Mouse (Mus musculus) myocyte (in vitro differentiated cells): ENCODE data around the gene Nup85. TPM values are rescaled to one million over a fixed set of nuclear protein-coding genes. Genes with fewer than 3 reads are reported as not detected.
A peak's percentile ranks its signal among the peaks of the same experiment; 100 is the strongest.

ENCODE experiments used
- H3K27me3 ChIP-seq: one replicate; pipeline ENCODE4 v1.6.1; 2011; ENCODE audit not compliant: control insufficient read depth, insufficient read depth, insufficient read length
- H3K36me3 ChIP-seq: one replicate; pipeline ENCODE4 v1.6.1; 2011; ENCODE audit not compliant: control insufficient read depth, insufficient read depth
- H3K4me2 ChIP-seq: one replicate; pipeline ENCODE4 v1.6.1; 2011; ENCODE audit warnings: low read depth, control low read depth
- H3K4me3 ChIP-seq: one replicate; pipeline ENCODE4 v1.5.1; 2011; ENCODE audit warnings: mild to moderate bottlenecking, control low read depth, moderate library complexity
- H3K79me2 ChIP-seq: one replicate; pipeline ENCODE4 v1.6.1; 2011; ENCODE audit not compliant: control insufficient read depth, insufficient read depth
- H3ac ChIP-seq: one replicate; pipeline ENCODE4 v1.6.1; 2011; ENCODE audit not compliant: control insufficient read depth, insufficient read length
- CEBPB ChIP-seq: IDR thresholded peaks from 2 replicates; pipeline ENCODE4 v1.6.1; 2011; ENCODE audit warnings: mild to moderate bottlenecking, moderate library complexity; ENCODE audit not compliant: poor library complexity, insufficient read depth, severe bottlenecking
- E2F4 ChIP-seq: IDR thresholded peaks from one replicate; pipeline ENCODE4 v1.6.1; 2011; ENCODE audit warnings: mild to moderate bottlenecking, control low read depth, moderate library complexity; ENCODE audit not compliant: insufficient read depth
- MAX ChIP-seq: IDR thresholded peaks from one replicate; pipeline ENCODE4 v1.6.1; 2011; ENCODE audit warnings: low read depth, mild to moderate bottlenecking, control low read depth
- MYOD1 ChIP-seq, 3 experiments: IDR thresholded peaks; one replicate each; pipeline ENCODE4 v1.6.1; 2011; ENCODE audit warnings: control low read depth in 2 of 3, low read depth in 2 of 3, mild to moderate bottlenecking in 2 of 3, moderate library complexity in 1 of 3; ENCODE audit not compliant: insufficient read length in 2 of 3, control insufficient read depth in 1 of 3
- MYOG ChIP-seq, 3 experiments: IDR thresholded peaks; one replicate each; pipeline ENCODE4 v1.6.1; 2011; ENCODE audit warnings: control low read depth in 2 of 3, low read depth in 2 of 3, mild to moderate bottlenecking in 2 of 3; ENCODE audit not compliant: insufficient read length in 2 of 3, control insufficient read depth in 1 of 3, insufficient read depth in 1 of 3
- POLR2A ChIP-seq: IDR thresholded peaks from one replicate; pipeline ENCODE4 v1.6.1; 2011; ENCODE audit warnings: low read depth, mild to moderate bottlenecking, control low read depth, moderate library complexity; ENCODE audit not compliant: insufficient read length
- POLR2AphosphoS2 ChIP-seq: IDR thresholded peaks from one replicate; pipeline ENCODE4 v1.6.1; 2011; ENCODE audit warnings: low read depth, control low read depth; ENCODE audit not compliant: insufficient read length
- REST ChIP-seq: IDR thresholded peaks from one replicate; pipeline ENCODE4 v1.6.1; 2011; ENCODE audit warnings: mild to moderate bottlenecking, control low read depth, moderate library complexity; ENCODE audit not compliant: insufficient read depth, insufficient read length
- SRF ChIP-seq: IDR thresholded peaks from one replicate; pipeline ENCODE4 v1.6.1; 2011; ENCODE audit warnings: low read depth; ENCODE audit not compliant: control insufficient read depth, insufficient read length
- TCF12 ChIP-seq: IDR thresholded peaks from one replicate; pipeline ENCODE4 v1.6.1; 2011; ENCODE audit warnings: mild to moderate bottlenecking, control low read depth; ENCODE audit not compliant: poor library complexity, insufficient read depth, severe bottlenecking
- TCF3 ChIP-seq: IDR thresholded peaks from one replicate; pipeline ENCODE4 v1.6.1; 2011; ENCODE audit warnings: low read depth, control low read depth; ENCODE audit not compliant: insufficient read length
- USF1 ChIP-seq: IDR thresholded peaks from one replicate; pipeline ENCODE4 v1.6.1; 2011; ENCODE audit warnings: low read depth, mild to moderate bottlenecking, control low read depth, moderate library complexity
- polyA plus RNA-seq: library from polyadenylated mRNA; unstranded; fragments of >200 nt; fragmentation: generic; extraction: Trizol; gene quantifications from one replicate; pipeline ENCODE4 v1.2.1, GENCODE M21; 2012; ENCODE audit warnings: missing spikeins

Nup85 gene
- polyA plus RNA-seq, 1 experiment: 41.1 TPM

GRCm38 (mm10) chr11:115627705-115628464 is 63.7 kb downstream of the Nup85 start, which contains the start of gene Slc25a19:
TSS of gene Slc25a19 (minus strand) at chr11:115628295.
- H3ac ChIP-seq: no peak within 1 kb of the TSS
- no peaks in the 10 kb centered on the region for H3K36me3 ChIP-seq
- H3K4me2 ChIP-seq: peak within 1 kb of the TSS; percentile 95
- no peaks in the 10 kb centered on the region for H3K79me2 ChIP-seq
- no peaks in the 10 kb centered on the region for H3K27me3 ChIP-seq
- H3K4me3 ChIP-seq: peak within 1 kb of the TSS; percentile 69
- TF ChIP-seq TCF3 (no peak), POLR2AphosphoS2 (peak; percentile 66), E2F4 (peak; percentile 50), POLR2A (peak; percentile 59)

DNA sequence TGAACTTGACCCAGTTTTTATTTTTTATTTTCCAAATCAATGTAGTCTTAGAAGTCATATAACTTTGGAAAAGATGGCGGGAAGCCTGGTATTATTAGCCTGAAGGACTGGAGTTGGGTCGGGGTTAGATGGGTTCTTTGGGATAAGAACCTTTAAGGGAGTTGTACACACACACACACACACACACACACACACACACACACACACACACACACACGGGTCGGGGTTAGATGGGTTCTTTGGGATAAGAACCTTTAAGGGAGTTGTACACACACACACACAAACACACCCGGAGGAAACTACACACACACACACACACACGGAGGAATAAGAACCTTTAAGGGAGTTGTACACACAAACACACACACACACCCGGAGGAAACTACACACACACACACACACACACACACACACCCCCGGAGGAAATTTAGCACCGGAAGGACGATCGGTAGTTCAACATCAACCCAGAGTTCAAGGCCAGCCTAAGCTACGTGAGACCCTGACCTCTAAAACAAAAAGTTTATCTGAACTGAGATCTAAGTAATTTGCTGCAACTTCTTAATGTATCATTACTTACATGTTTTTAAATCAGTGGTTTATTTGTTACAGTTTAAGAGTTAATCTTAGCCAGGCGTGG is 64.3 kb downstream of the Nup85 start:
- no peak overlapping the region for H3ac ChIP-seq
- H3K4me2 ChIP-seq: peak overlapping the region; percentile 82
- peak overlapping the region; percentile 69 for H3K4me3 ChIP-seq
- H3K27me3 ChIP-seq: no peaks in the 10 kb centered on the region
- H3K36me3 ChIP-seq: no peaks in the 10 kb centered on the region
- TF ChIP-seq MYOG (IDR thresholded peaks at IDR 0.05; ENCODE audit: control insufficient read depth in 1 of 3, insufficient read depth in 1 of 3, insufficient read length in 2 of 3, low read depth in 2 of 3): no peak
- TF ChIP-seq USF1: no peak
- no peak for TF ChIP-seq E2F4
- no peak for TF ChIP-seq TCF12
- no peak for TF ChIP-seq TCF3
- no peaks in the 10 kb centered on the region for H3K79me2 ChIP-seq

- Histone ChIP-seq H3K36me3 (no peaks in the 10 kb centered on the region), H3K4me3 (no peak overlapping the region), H3ac (no peak overlapping the region), H3K79me2 (no peaks in the 10 kb centered on the region), H3K27me3 (no peaks in the 10 kb centered on the region), H3K4me2 (no peak overlapping the region)
- no peak for TF ChIP-seq E2F4
- no peak for TF ChIP-seq REST
- no peak for TF ChIP-seq MYOG (IDR thresholded peaks at IDR 0.05; ENCODE audit: control insufficient read depth in 1 of 3, insufficient read depth in 1 of 3, insufficient read length in 2 of 3, low read depth in 2 of 3)
- no peak for TF ChIP-seq MAX
- TF ChIP-seq TCF3: no peak
- no peak for TF ChIP-seq POLR2AphosphoS2
- TF ChIP-seq TCF12: no peak
- no peak for TF ChIP-seq USF1
- TF ChIP-seq MYOD1 (IDR thresholded peaks at IDR 0.05; ENCODE audit: control insufficient read depth in 1 of 3, insufficient read length in 2 of 3, low read depth in 2 of 3): no peak
- no peak for TF ChIP-seq POLR2A
- no peak for TF ChIP-seq SRF
- TF ChIP-seq CEBPB: no peak
These were observed 65.7 kb downstream of the Nup85 start for GRCm38 (mm10) chr11:115629734-115630531.

DNA sequence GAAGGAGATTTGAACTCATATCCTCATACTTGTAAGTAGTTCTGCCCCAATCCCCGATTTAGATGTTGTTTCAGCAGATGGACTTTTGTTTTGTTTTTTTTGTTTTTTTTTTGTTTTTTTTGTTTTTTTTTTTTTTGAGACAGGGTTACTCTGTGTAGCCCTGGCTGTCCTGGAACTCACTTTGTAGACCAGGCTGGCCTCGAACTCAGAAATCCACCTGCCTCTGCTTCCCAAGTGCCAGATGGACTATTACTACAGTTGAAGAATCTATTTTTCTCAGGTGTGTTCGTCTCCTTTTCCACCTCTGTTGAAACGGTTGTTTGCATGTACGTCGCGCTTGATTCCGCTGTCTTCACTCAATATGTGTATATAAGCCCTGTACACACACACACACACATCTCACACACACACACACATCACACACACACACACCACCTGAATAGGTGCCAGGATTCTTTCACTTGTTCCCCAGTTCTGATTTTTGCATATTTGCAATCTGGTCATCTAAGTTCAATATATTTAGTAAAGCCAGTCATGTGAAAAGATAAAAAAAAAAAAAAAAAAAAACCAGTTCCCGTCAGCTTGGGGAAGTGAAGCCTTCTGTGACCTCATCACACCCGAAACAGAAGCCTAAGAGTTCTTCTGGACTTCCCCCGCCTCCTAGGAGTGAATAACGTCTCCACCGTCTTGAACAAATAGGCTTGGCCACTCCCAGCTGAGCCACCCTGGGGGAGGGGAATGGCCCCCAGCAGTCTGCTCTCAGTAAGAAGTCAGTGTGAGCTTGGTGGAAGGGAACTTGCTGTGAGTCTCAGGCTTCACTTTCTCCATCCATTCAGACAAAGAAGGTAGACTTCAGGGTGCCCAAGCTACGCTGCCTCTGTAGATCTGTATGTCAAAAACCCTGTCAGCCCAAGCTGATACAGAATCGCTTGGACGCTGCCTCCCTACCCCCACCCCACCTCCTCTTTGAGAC is 66.6 kb downstream of the Nup85 start:
- Histone ChIP-seq H3K36me3 (no peaks in the 10 kb centered on the region), H3K4me2 (no peak overlapping the region), H3ac (no peak overlapping the region), H3K79me2 (no peaks in the 10 kb centered on the region), H3K4me3 (no peak overlapping the region), H3K27me3 (no peaks in the 10 kb centered on the region)
- TF ChIP-seq REST (no peak), POLR2AphosphoS2 (no peak), E2F4 (no peak), POLR2A (no peak), MYOG (IDR thresholded peaks at IDR 0.05; ENCODE audit: control insufficient read depth in 1 of 3, insufficient read depth in 1 of 3, insufficient read length in 2 of 3, low read depth in 2 of 3) (no peak), CEBPB (no peak), TCF12 (no peak), TCF3 (no peak), USF1 (no peak), MYOD1 (IDR thresholded peaks at IDR 0.05; ENCODE audit: control insufficient read depth in 1 of 3, insufficient read length in 2 of 3, low read depth in 2 of 3) (no peak), SRF (no peak), MAX (no peak)
